Mouse (Mus musculus) cortical plate, adult 2 months (tissue): ENCODE measurements around the gene Wwp2.

Experiments
- CTCF ChIP-seq: fragments of 200-500 bp; IDR thresholded peaks from 2 replicates; pipeline ENCODE4 v1.5.1; 2011; ENCODE audit warnings: mild to moderate bottlenecking, control low read depth, low read length; ENCODE audit not compliant: insufficient read depth; ENCODE audit errors: extremely low read depth
- POLR2A ChIP-seq: fragments of 200-500 bp; IDR thresholded peaks from 2 replicates; pipeline ENCODE4 v1.6.1; 2011; ENCODE audit warnings: mild to moderate bottlenecking, low read length, control low read depth; ENCODE audit not compliant: insufficient read depth; ENCODE audit errors: extremely low read depth

DNA sequence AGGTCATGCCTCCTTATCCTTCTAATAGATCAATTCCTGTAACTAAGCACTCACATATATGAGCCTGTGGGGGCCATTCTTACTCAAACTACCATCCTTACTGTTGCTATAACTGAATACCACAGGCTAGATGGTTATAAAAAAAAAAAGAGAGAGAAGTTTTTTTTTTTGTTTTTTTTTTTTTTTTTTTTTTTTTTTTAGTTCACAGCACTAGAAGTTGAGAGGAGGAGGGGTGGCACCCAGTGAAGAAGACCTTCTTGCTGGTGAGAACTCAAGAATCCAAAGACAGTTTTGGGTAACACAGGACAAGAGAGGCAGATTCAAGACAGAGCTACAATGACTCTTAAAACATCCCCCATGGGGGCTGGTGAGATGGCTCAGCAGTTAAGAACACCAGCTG, 40.8 kb upstream of the Wwp2 start:
- TF ChIP-seq POLR2A (no peak), CTCF (no peak)
